Mouse (Mus musculus): ENCODE results near the gene Unc79. TPM values are rescaled to one million over a fixed set of nuclear protein-coding genes. Genes with fewer than 3 reads are reported as not detected.

Gene Unc79
- polyA plus RNA-seq, 1 experiment from 2014 or later: 8.8 TPM

DNA sequence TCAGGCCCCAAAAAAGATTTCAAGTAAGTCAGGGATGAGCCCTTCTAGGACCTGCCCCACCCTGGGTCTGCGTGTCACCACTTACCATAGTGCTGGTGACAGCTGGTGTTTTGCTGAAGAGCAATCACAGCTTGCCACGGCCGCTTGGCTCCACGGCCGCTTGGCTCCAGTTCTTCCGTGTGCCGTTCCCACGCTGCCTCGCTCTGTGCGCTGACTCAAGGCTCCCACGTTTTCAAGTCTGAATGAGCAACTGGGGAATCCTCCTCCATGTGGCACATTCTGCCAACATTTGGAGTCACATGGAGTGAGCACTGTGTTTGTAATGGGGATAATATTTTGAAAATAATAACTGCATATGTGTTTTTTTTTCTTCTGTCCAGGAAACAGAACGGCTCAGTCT, 241.1 kb downstream of the Unc79 start:
- H3K4me3 ChIP-seq (replicated peaks; ENCODE audit: low read length): no peak overlapping the region
- ATAC-seq: peak; percentile 39
- H3K4me2 ChIP-seq (ENCODE audit: low read length): no peak overlapping the region
- no peak overlapping the region for H3K9ac ChIP-seq (replicated peaks; ENCODE audit: low read depth, low read length)
- no peaks in the 10 kb centered on the region for H3K27me3 ChIP-seq (replicated peaks; ENCODE audit: control insufficient read depth, insufficient read depth, low read length)
- no peak overlapping the region for H3K27ac ChIP-seq (ENCODE audit: low read length)
- no peaks in the 10 kb centered on the region; the same call in none of the 2 replicates for H3K4me1 ChIP-seq (replicated peaks; ENCODE audit: control insufficient read depth, insufficient read depth, low read length)
- H3K36me3 ChIP-seq (ENCODE audit: control insufficient read depth, insufficient read depth): no peaks in the 10 kb centered on the region; the same call in 1 of the 2 replicates
- no peaks in the 10 kb centered on the region for H3K9me3 ChIP-seq (ENCODE audit: control insufficient read depth, low read length)
- 51% methylated on average over 12 of the region's 12 CpGs for WGBS

GRCm38 (mm10) chr12:103192996-103193395, 244.3 kb downstream of the Unc79 start:
- no peaks in the 10 kb centered on the region for H3K36me3 ChIP-seq (ENCODE audit: control insufficient read depth, insufficient read depth)
- H3K9me3 ChIP-seq (ENCODE audit: control insufficient read depth, low read length): no peaks in the 10 kb centered on the region
- no peaks in the 10 kb centered on the region for H3K27me3 ChIP-seq (replicated peaks; ENCODE audit: control insufficient read depth, insufficient read depth, low read length)
- no peak overlapping the region for H3K4me3 ChIP-seq (replicated peaks; ENCODE audit: low read length)
- no peak overlapping the region for H3K9ac ChIP-seq (replicated peaks; ENCODE audit: low read depth, low read length)
- H3K4me1 ChIP-seq (replicated peaks; ENCODE audit: control insufficient read depth, insufficient read depth, low read length): no peaks in the 10 kb centered on the region; the same call in none of the 2 replicates
- no peak for ATAC-seq
- no peak overlapping the region for H3K4me2 ChIP-seq (ENCODE audit: low read length)
- WGBS: 77% methylated on average over 5 of the region's 5 CpGs
- H3K27ac ChIP-seq (ENCODE audit: low read length): no peak overlapping the region

GRCm38 (mm10) chr12:103202592-103203544, 254.2 kb downstream of the Unc79 start:
- Histone ChIP-seq H3K4me3 (replicated peaks; ENCODE audit: low read length) (no peak overlapping the region), H3K4me1 (replicated peaks; ENCODE audit: control insufficient read depth, insufficient read depth, low read length) (peaks cover 6% of the 10 kb centered on the region; the same call in 1 of the 2 replicates), H3K4me2 (ENCODE audit: low read length) (no peak overlapping the region), H3K9ac (replicated peaks; ENCODE audit: low read depth, low read length) (no peak overlapping the region), H3K9me3 (ENCODE audit: control insufficient read depth, low read length) (no peaks in the 10 kb centered on the region), H3K36me3 (ENCODE audit: control insufficient read depth, insufficient read depth) (no peaks in the 10 kb centered on the region), H3K27ac (ENCODE audit: low read length) (no peak overlapping the region), H3K27me3 (replicated peaks; ENCODE audit: control insufficient read depth, insufficient read depth, low read length) (no peaks in the 10 kb centered on the region)
- WGBS: 23% methylated on average over 11 of the region's 11 CpGs
- 0 out of 2 replicates have a peak, but pooled peaks have one; percentile 33 for ATAC-seq

- ATAC-seq: no peak
These were observed 256.9 kb downstream of the Unc79 start for GRCm38 (mm10) chr12:103205561-103205960.

DNA sequence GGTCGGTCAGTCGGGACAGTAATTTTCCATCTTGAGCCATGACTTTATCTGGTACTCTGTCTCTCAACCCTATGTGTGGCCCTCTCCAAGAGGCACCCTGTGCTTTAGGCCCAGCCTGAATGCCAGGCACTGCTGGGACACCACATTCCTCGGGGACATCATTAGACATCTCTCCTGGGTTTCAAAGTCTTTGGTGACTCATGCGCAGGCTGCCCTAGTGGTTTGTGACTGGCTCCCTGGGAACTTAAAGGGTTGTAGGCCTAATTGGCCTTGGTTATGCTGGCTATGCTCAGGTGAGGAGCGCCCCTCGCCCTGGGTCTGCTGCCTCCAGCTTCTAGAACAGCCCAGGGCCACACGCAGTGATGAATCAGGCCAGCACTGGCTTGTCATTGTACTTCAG, 260.9 kb downstream of the Unc79 start:
- Histone ChIP-seq H3K27ac (ENCODE audit: low read length) (no peak overlapping the region), H3K4me1 (replicated peaks; ENCODE audit: control insufficient read depth, insufficient read depth, low read length) (peaks cover 8% of the 10 kb centered on the region), H3K4me3 (replicated peaks; ENCODE audit: low read length) (no peak overlapping the region), H3K9ac (replicated peaks; ENCODE audit: low read depth, low read length) (no peak overlapping the region), H3K36me3 (ENCODE audit: control insufficient read depth, insufficient read depth) (no peaks in the 10 kb centered on the region), H3K4me2 (ENCODE audit: low read length) (no peak overlapping the region), H3K9me3 (ENCODE audit: control insufficient read depth, low read length) (no peaks in the 10 kb centered on the region), H3K27me3 (replicated peaks; ENCODE audit: control insufficient read depth, insufficient read depth, low read length) (no peaks in the 10 kb centered on the region)
- WGBS: 89% methylated on average over 7 of the region's 7 CpGs
- no peak for ATAC-seq

More at GRCm38 (mm10) chr12:103205561-103205960, 256.9 kb downstream of the Unc79 start:
- WGBS: 68% methylated on average over 7 of the region's 7 CpGs
- no peak overlapping the region for H3K4me3 ChIP-seq (replicated peaks; ENCODE audit: low read length)
- no peaks in the 10 kb centered on the region for H3K9me3 ChIP-seq (ENCODE audit: control insufficient read depth, low read length)
- H3K4me1 ChIP-seq (replicated peaks; ENCODE audit: control insufficient read depth, insufficient read depth, low read length): peaks cover 6% of the 10 kb centered on the region; the same call in 1 of the 2 replicates
- no peaks in the 10 kb centered on the region for H3K27me3 ChIP-seq (replicated peaks; ENCODE audit: control insufficient read depth, insufficient read depth, low read length)
- no peak overlapping the region for H3K4me2 ChIP-seq (ENCODE audit: low read length)
- H3K27ac ChIP-seq (ENCODE audit: low read length): no peak overlapping the region
- H3K9ac ChIP-seq (replicated peaks; ENCODE audit: low read depth, low read length): no peak overlapping the region
- H3K36me3 ChIP-seq (ENCODE audit: control insufficient read depth, insufficient read depth): no peaks in the 10 kb centered on the region

GRCm38 (mm10) chr12:103211078-103211477, 262.4 kb downstream of the Unc79 start:
- no peak for ATAC-seq
- no peak overlapping the region for H3K27ac ChIP-seq (ENCODE audit: low read length)
- 53% methylated on average over 5 of the region's 5 CpGs for WGBS
- no peaks in the 10 kb centered on the region for H3K36me3 ChIP-seq (ENCODE audit: control insufficient read depth, insufficient read depth)
- H3K27me3 ChIP-seq (replicated peaks; ENCODE audit: control insufficient read depth, insufficient read depth, low read length): no peaks in the 10 kb centered on the region
- no peak overlapping the region for H3K4me2 ChIP-seq (ENCODE audit: low read length)
- no peak overlapping the region for H3K4me3 ChIP-seq (replicated peaks; ENCODE audit: low read length)
- no peaks in the 10 kb centered on the region for H3K9me3 ChIP-seq (ENCODE audit: control insufficient read depth, low read length)
- H3K4me1 ChIP-seq (replicated peaks; ENCODE audit: control insufficient read depth, insufficient read depth, low read length): peaks cover 13% of the 10 kb centered on the region
- H3K9ac ChIP-seq (replicated peaks; ENCODE audit: low read depth, low read length): no peak overlapping the region

DNA sequence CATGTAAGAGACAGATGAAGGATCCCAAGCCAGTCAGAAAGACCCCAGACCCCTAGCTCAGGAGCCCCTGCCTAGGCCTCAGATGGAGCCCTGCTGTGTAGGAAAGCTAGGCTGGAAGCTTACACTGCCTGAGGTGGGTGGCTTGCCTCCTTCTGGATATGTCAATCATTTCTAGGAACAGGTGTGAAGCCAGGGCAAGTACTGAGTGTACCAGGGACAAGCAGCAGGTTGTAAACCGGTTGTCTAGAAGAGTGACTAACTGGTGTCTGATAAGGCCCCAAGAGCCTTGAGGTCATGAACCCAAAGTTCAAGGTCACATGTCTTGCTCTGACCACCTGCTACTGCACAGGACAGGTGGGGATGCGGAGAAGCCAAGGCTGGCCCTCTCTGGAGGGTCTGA, 264.9 kb downstream of the Unc79 start:
- no peaks in the 10 kb centered on the region for H3K27me3 ChIP-seq (replicated peaks; ENCODE audit: control insufficient read depth, insufficient read depth, low read length)
- no peak overlapping the region for H3K27ac ChIP-seq (ENCODE audit: low read length)
- WGBS: 88% methylated on average over 2 of the region's 2 CpGs
- H3K4me1 ChIP-seq (replicated peaks; ENCODE audit: control insufficient read depth, insufficient read depth, low read length): peaks cover 13% of the 10 kb centered on the region
- H3K9me3 ChIP-seq (ENCODE audit: control insufficient read depth, low read length): no peaks in the 10 kb centered on the region
- no peak overlapping the region for H3K4me3 ChIP-seq (replicated peaks; ENCODE audit: low read length)
- no peaks in the 10 kb centered on the region for H3K36me3 ChIP-seq (ENCODE audit: control insufficient read depth, insufficient read depth)
- H3K9ac ChIP-seq (replicated peaks; ENCODE audit: low read depth, low read length): no peak overlapping the region
- no peak overlapping the region for H3K4me2 ChIP-seq (ENCODE audit: low read length)
- ATAC-seq: no peak

DNA sequence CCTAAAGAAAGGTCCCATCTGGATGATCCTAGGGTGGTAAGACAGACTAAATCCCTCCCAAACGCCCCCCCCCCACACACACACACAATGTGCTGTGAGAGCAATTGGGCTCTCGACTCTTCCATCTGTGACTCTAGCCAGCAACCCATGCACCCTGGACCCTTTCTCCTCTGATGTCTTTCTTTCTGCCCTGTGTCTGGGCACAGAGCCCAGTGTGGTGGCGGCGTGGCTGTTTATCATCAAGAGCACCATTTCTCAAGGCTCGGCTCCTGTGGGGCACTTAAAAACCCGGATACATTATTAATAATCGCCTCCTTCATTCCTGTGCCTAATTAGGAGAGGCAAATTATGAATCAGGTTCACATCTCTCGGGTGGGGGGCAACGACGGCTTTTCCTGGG, 265.6 kb downstream of the Unc79 start:
- Histone ChIP-seq H3K4me3 (replicated peaks; ENCODE audit: low read length) (no peak overlapping the region), H3K9me3 (ENCODE audit: control insufficient read depth, low read length) (no peaks in the 10 kb centered on the region), H3K36me3 (ENCODE audit: control insufficient read depth, insufficient read depth) (no peaks in the 10 kb centered on the region), H3K4me1 (replicated peaks; ENCODE audit: control insufficient read depth, insufficient read depth, low read length) (peaks cover 13% of the 10 kb centered on the region), H3K4me2 (ENCODE audit: low read length) (no peak overlapping the region), H3K27me3 (replicated peaks; ENCODE audit: control insufficient read depth, insufficient read depth, low read length) (no peaks in the 10 kb centered on the region), H3K9ac (replicated peaks; ENCODE audit: low read depth, low read length) (no peak overlapping the region), H3K27ac (ENCODE audit: low read length) (no peak overlapping the region)
- peak; percentile 78 for ATAC-seq
- 7% methylated on average over 10 of the region's 10 CpGs for WGBS

DNA sequence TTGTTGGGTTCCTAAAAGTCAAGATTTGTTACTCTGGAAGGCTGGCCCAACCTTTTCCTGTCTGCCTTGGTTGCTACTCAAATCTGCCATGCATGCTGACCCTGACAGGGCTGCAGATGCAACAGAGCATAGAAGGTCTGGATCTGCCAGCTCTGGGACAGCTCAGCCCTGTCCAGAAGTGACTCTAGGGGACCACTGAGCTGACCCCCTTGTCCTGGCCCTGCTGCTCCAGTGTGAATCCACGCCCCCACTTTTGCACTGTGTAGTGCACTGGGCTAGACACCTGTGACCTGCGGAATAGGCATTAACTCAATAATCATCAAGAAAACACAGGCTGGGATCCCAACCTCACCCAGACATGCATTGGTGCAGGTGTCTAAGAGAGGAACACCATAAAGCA, 266.1 kb downstream of the Unc79 start:
- Histone ChIP-seq H3K9ac (replicated peaks; ENCODE audit: low read depth, low read length) (no peak overlapping the region), H3K9me3 (ENCODE audit: control insufficient read depth, low read length) (no peaks in the 10 kb centered on the region), H3K4me2 (ENCODE audit: low read length) (no peak overlapping the region), H3K27ac (ENCODE audit: low read length) (no peak overlapping the region), H3K27me3 (replicated peaks; ENCODE audit: control insufficient read depth, insufficient read depth, low read length) (no peaks in the 10 kb centered on the region), H3K4me3 (replicated peaks; ENCODE audit: low read length) (no peak overlapping the region), H3K4me1 (replicated peaks; ENCODE audit: control insufficient read depth, insufficient read depth, low read length) (peaks cover 13% of the 10 kb centered on the region), H3K36me3 (ENCODE audit: control insufficient read depth, insufficient read depth) (no peaks in the 10 kb centered on the region)
- 90% methylated on average over 2 of the region's 2 CpGs for WGBS
- ATAC-seq: no peak
